Mouse (Mus musculus) liver, adult 10 weeks (tissue): ENCODE measurements around the gene Sycp3. TPM values are rescaled to one million over a fixed set of nuclear protein-coding genes. Genes with fewer than 3 reads are reported as not detected.

Source experiments
- polyA plus RNA-seq: library from polyadenylated mRNA; stranded (reverse); fragments of 350-450 nt; fragmentation: Illumina TruSeq; extraction: RNeasy Lipid Tissue Mini Kit (QIAGEN cat#74804); gene quantifications from one replicate; pipeline ENCODE4 v1.2.3, GENCODE M21; 2014; ENCODE audit warnings: low read depth, low replicate concordance

Sycp3 gene
- not detected for polyA plus RNA-seq

GRCm38 (mm10) chr10:88459502-88459992 is at the start of gene Sycp3:
Sycp3 (plus strand) TSS chr10:88459569.

DNA sequence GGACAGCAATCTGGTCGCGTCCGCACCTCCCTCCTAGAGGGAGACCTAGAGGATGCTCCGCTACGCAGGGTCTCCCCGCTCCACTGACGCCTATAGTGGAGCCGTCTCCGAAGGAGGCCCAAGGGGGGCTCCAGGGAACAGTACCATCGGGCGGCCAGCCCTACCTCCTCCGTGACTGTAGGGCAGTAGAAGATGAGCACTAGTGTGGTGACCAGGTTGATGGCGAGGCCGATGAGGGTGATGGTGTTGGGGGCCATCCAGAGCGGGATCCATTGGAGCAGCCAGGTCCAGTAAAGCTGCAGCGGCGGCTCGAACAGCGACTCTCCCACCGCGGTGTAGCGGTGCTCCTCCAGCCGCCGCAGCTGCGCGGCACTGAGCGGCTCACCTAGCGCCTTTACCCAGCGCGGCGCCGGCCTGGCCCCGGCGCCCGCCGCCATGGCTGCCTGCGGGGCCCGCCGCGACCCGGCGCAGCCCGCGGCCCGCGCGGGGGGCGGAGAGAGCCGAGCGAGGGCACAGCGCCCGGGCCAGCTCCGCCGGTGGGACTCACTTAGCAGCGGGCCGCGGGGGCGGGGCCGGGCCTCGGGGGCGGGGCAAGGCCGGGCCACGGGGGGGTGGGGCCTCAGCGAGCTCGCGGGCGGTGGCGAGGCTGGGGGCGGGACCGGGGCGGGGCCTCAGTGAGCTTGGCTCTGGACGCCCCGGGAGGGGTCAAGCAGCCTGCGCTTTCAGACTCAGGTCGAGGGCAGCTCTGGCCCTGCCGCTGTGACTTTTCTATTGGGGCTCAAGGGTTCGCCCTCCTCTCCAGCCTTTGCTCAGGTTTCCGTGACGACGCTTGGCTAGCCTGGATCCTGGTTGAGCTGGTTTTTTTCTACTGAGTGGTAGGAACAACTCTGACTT is 44.3 kb downstream of the Sycp3 start, which contains the start of gene Chpt1:
TSS of gene Chpt1 (minus strand) at position 653 of the 894 bp plus-strand sequence.

Other genes starting within 250 kb of the Sycp3 start
- gene Dram1, start 80.5 kb upstream of the Sycp3 start, polyA plus RNA-seq = 1.1 TPM
- 8.7 TPM for gene Gnptab, start 80.4 kb upstream of the Sycp3 start, polyA plus RNA-seq
- gene Chpt1, start 44.5 kb downstream of the Sycp3 start, polyA plus RNA-seq = 400 TPM
- gene Mybpc1, start 145.6 kb downstream of the Sycp3 start, polyA plus RNA-seq = not detected
- gene Spic, start 225.4 kb downstream of the Sycp3 start, polyA plus RNA-seq = 3.6 TPM